Mouse (Mus musculus) lung, postnatal 0 days (tissue): ENCODE data around the gene Nat9. TPM values are rescaled to one million over a fixed set of nuclear protein-coding genes. Genes with fewer than 3 reads are reported as not detected.

Experiments used
- ATAC-seq: fragments of 200-750 bp; cut with Nextera tagmentation; 2 replicates; pipeline ENCODE4 v1.8.0; 2017; ENCODE audit warnings: moderate library complexity
- DNase-seq: peaks from one replicate; pipeline ENCODE4 v3.0.0-alpha.2; 2016; ENCODE audit warnings: low spot score
- H3K27ac ChIP-seq: fragments of 300-500 bp; sonication (generic); 2 replicates; pipeline ENCODE4 v1.5.1; 2014; ENCODE audit warnings: antibody characterized with exemption, mild to moderate bottlenecking, low read length, mixed read lengths
- H3K27me3 ChIP-seq: fragments of 300-500 bp; sonication (generic); replicated peaks from 2 replicates; pipeline ENCODE4 v1.6.1; 2014; ENCODE audit warnings: low read length, mixed read lengths; ENCODE audit not compliant: insufficient read depth
- H3K36me3 ChIP-seq: fragments of 300-500 bp; sonication (generic); 2 replicates; pipeline ENCODE4 v1.6.1; 2014; ENCODE audit warnings: low read length, mixed read lengths; ENCODE audit not compliant: insufficient read depth
- H3K4me1 ChIP-seq: fragments of 300-500 bp; sonication (generic); 2 replicates; pipeline ENCODE4 v1.6.1; 2014; ENCODE audit warnings: antibody characterized with exemption, low read depth, low read length, mixed read lengths; ENCODE audit not compliant: insufficient read depth
- H3K4me2 ChIP-seq: fragments of 300-500 bp; sonication (generic); replicated peaks from 2 replicates; pipeline ENCODE4 v1.6.1; 2014; ENCODE audit warnings: low read depth, mild to moderate bottlenecking, low read length, moderate library complexity, mixed read lengths
- H3K4me3 ChIP-seq: fragments of 300-500 bp; sonication (generic); 2 replicates; pipeline ENCODE4 v1.5.1; 2014; ENCODE audit warnings: low read depth, low read length
- H3K9ac ChIP-seq: fragments of 300-500 bp; sonication (generic); replicated peaks from 2 replicates; pipeline ENCODE4 v1.6.1; 2014; ENCODE audit warnings: low read depth, mild to moderate bottlenecking
- H3K9me3 ChIP-seq: fragments of 300-500 bp; sonication (generic); 2 replicates; pipeline ENCODE4 v1.6.1; 2016; ENCODE audit warnings: low read length, mixed read lengths
- CTCF ChIP-seq: IDR thresholded peaks from 2 replicates; pipeline ENCODE4 v1.5.1; 2016; ENCODE audit warnings: antibody characterized with exemption, mild to moderate bottlenecking
- EP300 ChIP-seq: IDR thresholded peaks from 2 replicates; pipeline ENCODE4 v1.6.1; 2016; ENCODE audit warnings: antibody characterized with exemption, mild to moderate bottlenecking, control low read depth
- WGBS: fragments of 180-500 bp; shearing (Covaris S2); extraction: QIAGEN DNeasy Blood & Tissue Kit; methylation state at CpG from one replicate; pipeline ENCODE4 v1.1.7; 2014; 5-methylcytosine and 5-hydroxymethylcytosine counted together
- polyA plus RNA-seq: library from polyadenylated mRNA; unstranded; fragments of >200 nt; fragmentation: Nextera tagmentation; extraction: Ambion mirVana; gene quantifications from 2 replicates; pipeline ENCODE4 v1.2.1, GENCODE M21; 2015

Gene Nat9
- polyA plus RNA-seq, 1 experiment from 2014 or later: 30.3 TPM

- H3K4me1 ChIP-seq: peaks cover 6% of the 10 kb centered on the region; the same call in 1 of the 2 replicates
- H3K36me3 ChIP-seq: no peaks in the 10 kb centered on the region
- no peak overlapping the region for H3K4me2 ChIP-seq
- no peak overlapping the region for H3K27ac ChIP-seq
- no peak overlapping the region for H3K4me3 ChIP-seq
- ATAC-seq (no peak), DNase-seq (peak; percentile 78)
- TF ChIP-seq CTCF (peak; percentile 96), EP300 (no peak)
- H3K9me3 ChIP-seq: no peaks in the 10 kb centered on the region
- no peaks in the 10 kb centered on the region for H3K27me3 ChIP-seq
- WGBS: 18% methylated on average over 12 of the region's 12 CpGs
- H3K9ac ChIP-seq: no peak overlapping the region
Observed at GRCm38 (mm10) chr11:115181913-115182638, 5.6 kb downstream of the Nat9 start.

GRCm38 (mm10) chr11:115179881-115180280, 7.8 kb downstream of the Nat9 start:
- H3K9me3 ChIP-seq: no peaks in the 10 kb centered on the region
- WGBS: 76% methylated on average over 6 of the region's 6 CpGs
- no peak overlapping the region for H3K4me3 ChIP-seq
- no peak overlapping the region for H3K27ac ChIP-seq
- H3K4me2 ChIP-seq: no peak overlapping the region
- H3K36me3 ChIP-seq: no peaks in the 10 kb centered on the region
- H3K9ac ChIP-seq: no peak overlapping the region
- peaks cover 6% of the 10 kb centered on the region; the same call in 1 of the 2 replicates for H3K4me1 ChIP-seq
- no peaks in the 10 kb centered on the region for H3K27me3 ChIP-seq
- DNase-seq: no peak
- ATAC-seq: no peak
- TF ChIP-seq EP300: no peak
- TF ChIP-seq CTCF: no peak

- H3K36me3 ChIP-seq: no peaks in the 10 kb centered on the region
- H3K4me1 ChIP-seq: peaks cover 6% of the 10 kb centered on the region; the same call in 1 of the 2 replicates
- no peak overlapping the region for H3K9ac ChIP-seq
- no peak for ATAC-seq
- no peak for DNase-seq
- WGBS: 53% methylated on average over 6 of the region's 6 CpGs
- no peaks in the 10 kb centered on the region for H3K9me3 ChIP-seq
- H3K27ac ChIP-seq: no peak overlapping the region
- TF ChIP-seq CTCF (no peak), EP300 (no peak)
- H3K4me3 ChIP-seq: no peak overlapping the region
- no peaks in the 10 kb centered on the region for H3K27me3 ChIP-seq
- H3K4me2 ChIP-seq: no peak overlapping the region
Observed at GRCm38 (mm10) chr11:115179191-115179590, 8.5 kb downstream of the Nat9 start.

- Histone ChIP-seq H3K27me3 (no peaks in the 10 kb centered on the region), H3K4me1 (peaks cover 6% of the 10 kb centered on the region), H3K9ac (no peak overlapping the region), H3K27ac (no peak overlapping the region), H3K4me2 (no peak overlapping the region), H3K4me3 (no peak overlapping the region), H3K36me3 (no peaks in the 10 kb centered on the region), H3K9me3 (no peaks in the 10 kb centered on the region)
- DNase-seq (no peak), ATAC-seq (no peak)
- WGBS: 66% methylated on average over 2 of the region's 2 CpGs
- TF ChIP-seq EP300 (no peak), CTCF (no peak)
Observed at GRCm38 (mm10) chr11:115178766-115179165, 8.9 kb downstream of the Nat9 start.

GRCm38 (mm10) chr11:115177559-115178195, 10.0 kb downstream of the Nat9 start:
- ATAC-seq: no peak
- DNase-seq: no peak
- Histone ChIP-seq H3K36me3 (no peaks in the 10 kb centered on the region), H3K9me3 (no peaks in the 10 kb centered on the region), H3K4me2 (peak overlapping the region; percentile 32; the same call in 1 of the 2 replicates), H3K4me1 (peaks cover 10% of the 10 kb centered on the region), H3K9ac (no peak overlapping the region), H3K4me3 (no peak overlapping the region), H3K27ac (no peak overlapping the region), H3K27me3 (no peaks in the 10 kb centered on the region)
- no peak for TF ChIP-seq EP300
- TF ChIP-seq CTCF: no peak
- WGBS: 31% methylated on average over 10 of the region's 10 CpGs

- H3K27me3 ChIP-seq: no peaks in the 10 kb centered on the region
- 71% methylated on average over 24 of the region's 24 CpGs for WGBS
- no peak overlapping the region for H3K27ac ChIP-seq
- DNase-seq (no peak), ATAC-seq (no peak)
- no peak for TF ChIP-seq CTCF
- TF ChIP-seq EP300: no peak
- H3K4me3 ChIP-seq: no peak overlapping the region
- no peak overlapping the region for H3K9ac ChIP-seq
- H3K36me3 ChIP-seq: no peaks in the 10 kb centered on the region
- no peak overlapping the region for H3K4me2 ChIP-seq
- H3K9me3 ChIP-seq: no peaks in the 10 kb centered on the region
- H3K4me1 ChIP-seq: peaks cover 18% of the 10 kb centered on the region
Observed at GRCm38 (mm10) chr11:115176399-115177190, 11.1 kb downstream of the Nat9 start.
